Mouse (Mus musculus) cortical plate, adult 2 months (tissue): ENCODE measurements at regions not wholly inside any gene's neighbourhood (a gene's known extent, or its start where the extent isn't known, plus 50 kb on each side); places are given as distances from the start of the nearest gene placed in this dataset.

ENCODE experiments used
- H3K27ac ChIP-seq: fragments of 200-500 bp; 2 replicates; pipeline ENCODE4 v1.5.1; 2012; ENCODE audit warnings: low read length, control low read depth, inconsistent platforms; ENCODE audit not compliant: insufficient read depth
- H3K4me1 ChIP-seq: fragments of 200-500 bp; 2 replicates; pipeline ENCODE4 v1.6.1; 2011; ENCODE audit warnings: low read length; ENCODE audit not compliant: control insufficient read depth, insufficient read depth
- H3K4me3 ChIP-seq: fragments of 200-500 bp; 2 replicates; pipeline ENCODE4 v1.5.1; 2011; ENCODE audit warnings: mild to moderate bottlenecking, low read length, control low read depth; ENCODE audit not compliant: insufficient read depth
- CTCF ChIP-seq: fragments of 200-500 bp; IDR thresholded peaks from 2 replicates; pipeline ENCODE4 v1.5.1; 2011; ENCODE audit warnings: mild to moderate bottlenecking, control low read depth, low read length; ENCODE audit not compliant: insufficient read depth; ENCODE audit errors: extremely low read depth
- POLR2A ChIP-seq: fragments of 200-500 bp; IDR thresholded peaks from 2 replicates; pipeline ENCODE4 v1.6.1; 2011; ENCODE audit warnings: mild to moderate bottlenecking, low read length, control low read depth; ENCODE audit not compliant: insufficient read depth; ENCODE audit errors: extremely low read depth

- Histone ChIP-seq H3K4me1 (no peaks in the 10 kb centered on the region), H3K27ac (no peak overlapping the region), H3K4me3 (no peak overlapping the region)
- TF ChIP-seq CTCF: no peak
- TF ChIP-seq POLR2A: no peak
Measured at GRCm38 (mm10) chr2:123153170-123153569, 388.1 kb downstream of the Sqor start.

GRCm38 (mm10) chr2:123165384-123165783 is 400.3 kb downstream of the Sqor start:
- Histone ChIP-seq H3K4me3 (no peak overlapping the region), H3K4me1 (no peaks in the 10 kb centered on the region), H3K27ac (no peak overlapping the region)
- no peak for TF ChIP-seq POLR2A
- no peak for TF ChIP-seq CTCF

GRCm38 (mm10) chr2:123170611-123171010 is 405.6 kb downstream of the Sqor start:
- Histone ChIP-seq H3K27ac (no peak overlapping the region), H3K4me1 (no peaks in the 10 kb centered on the region), H3K4me3 (no peak overlapping the region)
- TF ChIP-seq POLR2A (no peak), CTCF (no peak)

- TF ChIP-seq POLR2A: no peak
- no peaks in the 10 kb centered on the region for H3K4me1 ChIP-seq
- no peak overlapping the region for H3K4me3 ChIP-seq
- no peak overlapping the region for H3K27ac ChIP-seq
Measured at GRCm38 (mm10) chr2:123182208-123182607, 417.2 kb downstream of the Sqor start.

GRCm38 (mm10) chr2:123190795-123191582 is 426.0 kb downstream of the Sqor start:
- no peak overlapping the region for H3K4me3 ChIP-seq
- no peak for TF ChIP-seq POLR2A
- TF ChIP-seq CTCF: no peak
- no peaks in the 10 kb centered on the region for H3K4me1 ChIP-seq
- H3K27ac ChIP-seq: no peak overlapping the region

GRCm38 (mm10) chr2:123194533-123194932 is 429.5 kb downstream of the Sqor start:
- Histone ChIP-seq H3K4me1 (no peaks in the 10 kb centered on the region), H3K4me3 (no peak overlapping the region), H3K27ac (no peak overlapping the region)
- TF ChIP-seq POLR2A (no peak), CTCF (peak; percentile 35; the same call in 1 of the 2 replicates)
